Mouse (Mus musculus): ENCODE results near the gene Cd302.

DNA sequence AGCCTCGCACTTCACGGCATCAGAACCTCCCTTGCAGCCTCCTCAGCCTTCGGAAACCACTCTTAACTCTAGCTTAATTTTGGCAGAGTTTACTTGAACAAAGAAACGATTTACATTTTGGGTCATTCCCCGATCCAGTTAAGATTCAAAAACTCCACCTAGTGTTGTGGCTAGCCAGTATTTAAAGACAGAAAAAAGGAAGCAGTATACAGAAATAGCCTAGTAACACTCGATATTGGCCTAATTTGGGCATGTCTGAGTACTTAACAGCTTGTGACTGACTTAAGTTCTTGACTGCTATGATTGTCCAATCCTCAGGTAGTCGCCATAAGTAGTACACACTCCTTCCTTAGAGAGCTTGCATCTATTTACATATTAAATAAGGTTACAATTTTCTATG is 42.7 kb upstream of the Cd302 start:
- no peak for TF ChIP-seq FLI1 (IDR thresholded peaks at IDR 0.05; ENCODE audit: low read length)
- TF ChIP-seq GATA1 (IDR thresholded peaks at IDR 0.05; ENCODE audit: borderline replicate concordance, low read length) = no peak
